Mouse (Mus musculus): Measurements from ENCODE around the gene Cybrd1.

DNA sequence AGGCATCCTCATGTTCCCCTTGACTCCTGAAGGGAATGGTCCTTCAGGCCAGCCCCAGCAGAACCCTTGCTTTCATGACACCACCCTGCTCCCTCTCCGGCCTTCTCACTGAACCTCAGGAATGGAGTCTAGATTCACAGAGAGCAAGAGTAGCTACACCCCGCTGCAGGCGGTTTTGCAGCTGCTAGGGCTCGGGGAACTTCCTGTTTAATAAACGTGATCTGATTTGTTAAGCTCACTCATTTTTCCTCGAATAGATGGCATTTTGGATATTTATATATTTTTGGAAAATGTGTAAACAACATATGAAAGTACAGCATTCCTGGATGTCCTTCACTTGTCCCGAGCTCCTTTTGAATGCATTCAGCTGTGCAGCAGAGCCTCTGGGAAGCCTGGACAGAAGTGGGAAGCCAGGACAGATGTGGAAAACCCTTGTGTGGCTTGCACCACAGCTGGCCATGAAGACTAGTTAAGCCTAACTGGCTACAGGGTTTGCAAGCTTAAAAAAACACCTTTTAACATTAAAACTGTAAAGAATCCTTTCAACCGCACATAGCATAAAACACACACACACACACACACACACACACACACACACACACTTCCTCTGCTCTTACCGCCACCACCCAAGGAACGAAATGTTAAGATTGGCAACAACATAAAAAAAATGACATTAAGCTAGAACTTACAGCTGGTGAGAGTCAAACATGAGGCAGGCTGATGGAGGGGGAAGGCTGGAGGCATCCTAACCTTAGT is 10.2 kb downstream of the Cybrd1 start:
- no peak for TF ChIP-seq CTCF (IDR thresholded peaks at IDR 0.05; ENCODE audit: control insufficient read depth, insufficient read depth, insufficient read length)
- no peak for TF ChIP-seq USF1 (IDR thresholded peaks at IDR 0.05; ENCODE audit: low read depth)
- no peak for TF ChIP-seq MAX (IDR thresholded peaks at IDR 0.05)
